Mouse (Mus musculus) midbrain, postnatal 0 days (tissue): ENCODE results near the gene Lrrn3. TPM values are rescaled to one million over a fixed set of nuclear protein-coding genes. Genes with fewer than 3 reads are reported as not detected.

Experiments
- ATAC-seq: fragments of 200-750 bp; cut with Nextera tagmentation; 2 replicates; pipeline ENCODE4 v1.8.0; 2017; ENCODE audit warnings: moderate number of reproducible peaks, mild to moderate bottlenecking, moderate TSS enrichment, moderate library complexity; ENCODE audit not compliant: low FRiP score
- DNase-seq: peaks from one replicate; pipeline ENCODE4 v3.0.0-alpha.2; 2015; ENCODE audit warnings: low spot score
- H3K27ac ChIP-seq: fragments of 300-500 bp; sonication (generic); 2 replicates; pipeline ENCODE4 v1.5.1; 2014; ENCODE audit warnings: low read depth, mild to moderate bottlenecking, low read length, mixed read lengths
- H3K27me3 ChIP-seq: fragments of 300-500 bp; sonication (generic); 2 replicates; pipeline ENCODE4 v1.6.1; 2014; ENCODE audit warnings: low read length, control low read depth, mixed read lengths; ENCODE audit not compliant: insufficient read depth
- H3K36me3 ChIP-seq: fragments of 300-500 bp; sonication (generic); 2 replicates; pipeline ENCODE4 v1.6.1; 2014; ENCODE audit warnings: low read length, control low read depth, mixed read lengths; ENCODE audit not compliant: insufficient read depth
- H3K4me1 ChIP-seq: fragments of 300-500 bp; sonication (generic); 2 replicates; pipeline ENCODE4 v1.6.1; 2014; ENCODE audit warnings: mild to moderate bottlenecking, control low read depth, antibody characterized with exemption, low read length, mixed read lengths; ENCODE audit not compliant: insufficient read depth
- H3K4me2 ChIP-seq: fragments of 300-500 bp; sonication (generic); 2 replicates; pipeline ENCODE4 v1.6.1; 2014; ENCODE audit warnings: low read depth, mild to moderate bottlenecking, low read length, mixed read lengths; ENCODE audit not compliant: poor library complexity, severe bottlenecking
- H3K4me3 ChIP-seq: fragments of 300-500 bp; sonication (generic); 2 replicates; pipeline ENCODE4 v1.5.1; 2014; ENCODE audit warnings: low read depth, mild to moderate bottlenecking, low read length, moderate library complexity
- H3K9ac ChIP-seq: fragments of 300-500 bp; sonication (generic); replicated peaks from 2 replicates; pipeline ENCODE4 v1.6.1; 2014; ENCODE audit warnings: mild to moderate bottlenecking, low read length, moderate library complexity, mixed read lengths; ENCODE audit not compliant: poor library complexity, severe bottlenecking
- H3K9me3 ChIP-seq: fragments of 300-500 bp; sonication (generic); 2 replicates; pipeline ENCODE4 v1.6.1; 2016; ENCODE audit warnings: low read length, control low read depth
- CTCF ChIP-seq: IDR thresholded peaks from 2 replicates; pipeline ENCODE4 v1.5.1; 2016; ENCODE audit warnings: antibody characterized with exemption, mild to moderate bottlenecking
- WGBS: fragments of 180-500 bp; shearing (Covaris S2); extraction: QIAGEN DNeasy Blood & Tissue Kit; methylation state at CpG from one replicate; pipeline ENCODE4 v1.1.7; 2014; 5-methylcytosine and 5-hydroxymethylcytosine counted together
- polyA plus RNA-seq: library from polyadenylated mRNA; unstranded; fragments of >200 nt; fragmentation: Nextera tagmentation; extraction: Ambion mirVana; gene quantifications from 2 replicates; pipeline ENCODE4 v1.2.1, GENCODE M21; 2015
- total RNA-seq: library from RNA; depleted of rRNA; stranded (reverse); fragments of >200 nt; gene quantifications from 2 replicates; pipeline ENCODE4 v1.2.3, GENCODE M21; 2014

Lrrn3 gene
- total and polyA plus RNA-seq, 2 experiments from 2014 or later = 84.4 to 101 TPM

GRCm38 (mm10) chr12:41484689-41485511 lies 1.3 kb downstream of the Lrrn3 start:
- peak overlapping the region; percentile 80 for H3K27ac ChIP-seq
- H3K4me2 ChIP-seq = peak overlapping the region; percentile 57
- H3K36me3 ChIP-seq = no peaks in the 10 kb centered on the region
- H3K9ac ChIP-seq = peak overlapping the region; percentile 69
- peaks cover 3% of the 10 kb centered on the region; the same call in 1 of the 2 replicates for H3K4me1 ChIP-seq
- no peaks in the 10 kb centered on the region for H3K27me3 ChIP-seq
- 7% methylated on average over 16 of the region's 16 CpGs for WGBS
- H3K9me3 ChIP-seq = no peaks in the 10 kb centered on the region
- no peak for TF ChIP-seq CTCF
- peak overlapping the region; percentile 53 for H3K4me3 ChIP-seq
- peak; percentile 67 for DNase-seq
- ATAC-seq = peak; percentile 38; the same call in 1 of the 2 replicates

GRCm38 (mm10) chr12:41483593-41484451 lies 2.4 kb downstream of the Lrrn3 start:
- DNase-seq (peak; percentile 60), ATAC-seq (no peak; the same call in 1 of the 2 replicates)
- no peaks in the 10 kb centered on the region for H3K36me3 ChIP-seq
- H3K4me2 ChIP-seq = peak overlapping the region; percentile 57
- peak overlapping the region; percentile 69 for H3K9ac ChIP-seq
- no peak for TF ChIP-seq CTCF
- H3K4me1 ChIP-seq = peaks cover 3% of the 10 kb centered on the region; the same call in 1 of the 2 replicates
- H3K4me3 ChIP-seq = peak overlapping the region; percentile 53
- WGBS = 18% methylated on average over 23 of the region's 23 CpGs
- no peaks in the 10 kb centered on the region for H3K27me3 ChIP-seq
- no peaks in the 10 kb centered on the region for H3K9me3 ChIP-seq
- peak overlapping the region; percentile 80 for H3K27ac ChIP-seq

GRCm38 (mm10) chr12:41483091-41483592 lies 3.1 kb downstream of the Lrrn3 start:
- no peaks in the 10 kb centered on the region for H3K27me3 ChIP-seq
- peak overlapping the region; percentile 69 for H3K9ac ChIP-seq
- H3K4me1 ChIP-seq = peaks cover 3% of the 10 kb centered on the region; the same call in 1 of the 2 replicates
- peak overlapping the region; percentile 57 for H3K4me2 ChIP-seq
- ATAC-seq (no peak), DNase-seq (peak; percentile 13)
- H3K4me3 ChIP-seq = peak overlapping the region; percentile 53
- no peak for TF ChIP-seq CTCF
- no peaks in the 10 kb centered on the region for H3K36me3 ChIP-seq
- H3K27ac ChIP-seq = peak overlapping the region; percentile 80
- no peaks in the 10 kb centered on the region for H3K9me3 ChIP-seq
- WGBS = 55% methylated on average over 5 of the region's 5 CpGs

GRCm38 (mm10) chr12:41481486-41481885 lies 4.7 kb downstream of the Lrrn3 start:
- Histone ChIP-seq H3K9me3 (no peaks in the 10 kb centered on the region), H3K9ac (no peak overlapping the region), H3K4me1 (peaks cover 3% of the 10 kb centered on the region; the same call in 1 of the 2 replicates), H3K27me3 (no peaks in the 10 kb centered on the region), H3K36me3 (no peaks in the 10 kb centered on the region), H3K4me3 (peak overlapping the region; percentile 53; the same call in 1 of the 2 replicates), H3K4me2 (peak overlapping the region; percentile 57), H3K27ac (no peak overlapping the region)
- DNase-seq (no peak), ATAC-seq (no peak)
- no peak for TF ChIP-seq CTCF
- 73% methylated on average over 2 of the region's 2 CpGs for WGBS

GRCm38 (mm10) chr12:41469096-41469801 lies 17.0 kb downstream of the Lrrn3 start:
- Histone ChIP-seq H3K4me3 (no peak overlapping the region), H3K4me2 (no peak overlapping the region), H3K36me3 (no peaks in the 10 kb centered on the region), H3K4me1 (no peaks in the 10 kb centered on the region), H3K27me3 (no peaks in the 10 kb centered on the region), H3K9ac (no peak overlapping the region), H3K9me3 (no peaks in the 10 kb centered on the region), H3K27ac (no peak overlapping the region)
- no peak for DNase-seq
- no peak for TF ChIP-seq CTCF
- no peak for ATAC-seq
- 43% methylated on average over 6 of the region's 6 CpGs for WGBS
